Mouse (Mus musculus): ENCODE data around the gene Lmtk2.

The Lmtk2 gene

DNA sequence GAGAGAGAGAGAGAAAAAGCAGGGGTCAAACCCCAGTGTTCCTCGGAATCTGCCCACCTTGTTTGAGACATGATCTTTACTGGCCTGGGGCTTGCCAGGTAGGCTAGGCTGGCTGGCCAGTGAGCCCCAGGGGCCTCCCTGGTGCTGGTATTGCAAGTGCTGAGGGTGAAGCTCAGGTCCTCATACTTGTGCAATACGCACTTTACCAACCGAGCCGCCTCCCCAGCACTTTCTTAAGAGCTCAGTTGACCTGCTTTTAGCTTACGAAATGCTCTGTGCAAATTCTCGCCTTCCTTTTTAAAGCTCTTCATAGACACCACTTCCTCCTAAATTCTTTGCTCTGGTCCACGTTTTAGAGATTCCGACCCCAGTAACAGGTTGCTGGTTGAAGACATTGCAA lies 9.0 kb downstream of the Lmtk2 start:
- DNase-seq (ENCODE audit: low spot score in 2 of 2): no peak

DNA sequence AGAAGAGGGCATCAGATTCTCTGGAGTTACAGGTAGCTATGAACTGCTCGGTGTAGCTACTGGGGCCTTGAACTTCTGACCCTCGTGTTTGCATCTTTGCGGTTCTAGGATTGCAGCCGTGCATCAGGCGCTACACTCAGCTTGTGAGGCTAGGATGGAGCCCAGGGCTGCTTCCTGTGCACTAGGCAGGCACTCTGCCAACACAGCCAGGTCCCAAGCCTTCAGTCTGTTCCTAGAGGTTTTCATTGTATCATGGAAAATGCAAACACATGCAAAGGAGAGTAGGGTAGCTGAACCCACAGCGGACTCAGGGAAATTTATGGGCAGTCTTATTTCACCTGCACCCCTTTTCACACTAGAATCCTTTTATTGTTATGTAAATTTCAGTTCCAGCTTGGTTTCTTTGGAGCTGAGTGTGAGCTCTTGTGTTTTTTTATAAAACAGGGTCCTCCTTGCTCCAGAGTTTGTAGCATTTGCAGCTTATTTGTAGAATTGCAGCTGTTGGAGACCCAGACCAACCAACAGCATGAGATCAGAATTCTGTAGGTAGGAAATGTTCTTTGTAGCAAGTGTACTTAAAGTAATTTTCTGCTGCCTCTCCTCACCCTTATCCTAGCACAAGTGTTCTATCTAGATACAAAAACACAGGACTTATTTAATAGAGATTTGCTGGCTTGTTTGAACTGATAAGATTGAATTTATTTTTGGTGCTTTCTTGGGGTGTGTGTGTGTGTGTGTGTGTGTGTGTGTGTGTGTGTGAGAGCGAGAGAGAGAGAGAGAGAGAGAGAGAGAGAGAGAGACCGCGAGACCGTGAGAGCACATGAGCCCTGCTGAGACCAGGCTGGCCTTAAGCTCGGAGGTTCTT lies 12.6 kb downstream of the Lmtk2 start:
- no peak for DNase-seq (ENCODE audit: low spot score in 2 of 2)

DNA sequence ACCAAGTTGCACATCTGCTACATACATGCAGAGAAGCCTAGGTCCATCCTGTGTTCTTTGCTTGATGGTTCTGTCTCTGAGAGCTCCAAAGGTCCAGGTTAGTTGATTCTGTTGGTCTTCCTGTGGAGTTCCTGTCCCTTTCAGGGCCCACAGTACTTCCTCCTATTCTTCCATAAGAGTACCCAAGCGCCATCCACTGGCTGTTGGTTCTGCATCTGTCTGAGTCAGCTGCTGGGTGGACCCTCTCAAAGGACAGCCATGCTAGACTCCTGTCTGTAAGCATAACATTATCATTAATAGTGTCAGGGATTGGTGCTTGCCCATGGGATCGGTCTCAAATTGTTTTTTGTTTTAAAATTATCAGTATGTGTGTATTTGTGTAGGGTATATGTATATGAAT lies 13.8 kb downstream of the Lmtk2 start:
- no peak for DNase-seq (ENCODE audit: low spot score in 2 of 2)

DNA sequence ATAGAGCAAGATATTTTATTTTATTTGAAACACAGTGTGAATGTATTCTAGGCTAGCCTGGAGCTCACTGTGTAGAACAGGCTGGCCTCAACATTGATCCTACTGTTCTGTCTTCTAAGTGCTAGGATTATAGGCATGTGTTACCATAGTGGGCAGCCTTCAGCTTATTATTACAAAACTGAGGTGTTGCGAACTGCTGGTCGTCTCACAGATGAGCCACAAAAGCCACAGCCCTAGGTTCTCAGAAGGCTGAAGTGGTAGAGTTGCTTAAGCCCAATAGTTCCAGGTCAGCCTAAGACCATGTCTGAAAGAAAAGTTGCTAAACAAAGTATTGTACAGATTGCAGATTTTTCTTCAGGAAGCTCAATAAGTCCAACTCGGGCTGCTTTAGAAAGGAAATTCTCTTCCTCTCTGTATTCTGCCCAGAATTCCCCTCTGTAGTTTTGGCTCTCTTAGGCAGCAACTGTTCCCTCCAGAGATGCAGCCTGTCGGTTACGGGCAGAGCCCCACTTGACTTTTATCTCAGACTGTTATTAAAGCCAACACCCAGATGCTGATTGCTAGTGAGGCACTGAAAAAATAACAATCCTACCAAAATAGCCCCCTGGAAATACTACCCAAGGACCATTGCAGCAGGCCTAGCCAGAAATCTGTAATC lies 14.9 kb downstream of the Lmtk2 start:
- DNase-seq (ENCODE audit: low spot score in 2 of 2): no peak

DNA sequence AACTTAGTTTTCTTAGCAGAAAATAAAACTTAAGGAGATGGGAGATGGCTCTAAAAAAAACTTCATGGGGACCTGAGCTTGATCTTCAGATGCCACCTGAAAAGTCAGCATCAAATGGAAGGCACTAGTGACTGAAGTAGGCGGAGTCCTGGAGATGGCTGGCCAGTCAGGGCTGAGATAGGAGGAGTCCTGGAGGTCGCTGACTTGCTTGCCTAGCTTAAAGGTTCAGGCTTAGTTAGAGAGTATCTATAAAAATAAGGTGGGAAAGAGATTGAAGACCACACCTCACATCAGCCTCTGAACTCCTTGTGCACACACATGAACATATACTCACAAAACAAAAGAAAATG lies 15.4 kb downstream of the Lmtk2 start:
- DNase-seq (ENCODE audit: low spot score in 2 of 2): no peak

DNA sequence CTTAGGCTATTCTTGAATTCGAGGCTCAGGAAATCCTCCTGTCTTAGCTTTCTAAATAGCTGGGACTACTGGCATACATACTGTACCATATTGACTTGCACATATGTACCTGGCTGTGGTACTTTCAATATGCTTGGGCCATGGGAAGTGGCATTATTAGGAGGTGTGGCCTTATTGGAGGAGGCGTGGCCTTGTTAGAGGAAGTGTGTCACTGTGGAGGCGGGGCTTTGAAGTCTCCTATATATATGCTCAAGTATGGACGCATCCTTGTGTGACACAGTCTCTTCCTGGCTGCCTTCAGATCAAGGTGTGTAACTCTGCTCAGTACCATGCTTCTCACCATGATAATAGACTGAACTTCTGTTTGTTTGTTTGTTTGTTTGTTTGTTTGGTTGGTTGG lies 18.0 kb downstream of the Lmtk2 start:
- DNase-seq (ENCODE audit: low spot score in 2 of 2): no peak

DNA sequence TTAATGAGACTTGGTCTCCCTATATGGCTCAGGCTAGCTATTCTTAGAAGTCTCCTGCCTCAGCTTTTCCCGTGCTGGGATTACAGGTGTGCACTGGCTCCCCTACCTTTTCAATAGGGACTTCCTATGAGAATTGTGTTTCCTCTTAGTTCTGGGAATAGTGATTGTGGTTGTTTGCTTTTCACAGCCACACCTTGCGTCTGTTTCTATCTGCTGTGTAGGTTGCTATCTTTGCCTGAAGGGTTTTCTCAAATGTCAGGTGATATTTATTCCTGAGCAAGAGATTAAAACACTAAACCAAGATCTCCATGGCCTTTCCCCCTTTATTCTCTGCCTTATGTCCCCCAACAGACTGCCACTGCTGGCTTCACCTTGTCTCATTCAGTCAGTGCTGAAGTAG lies 19.1 kb downstream of the Lmtk2 start:
- DNase-seq (ENCODE audit: low spot score in 2 of 2): no peak

DNA sequence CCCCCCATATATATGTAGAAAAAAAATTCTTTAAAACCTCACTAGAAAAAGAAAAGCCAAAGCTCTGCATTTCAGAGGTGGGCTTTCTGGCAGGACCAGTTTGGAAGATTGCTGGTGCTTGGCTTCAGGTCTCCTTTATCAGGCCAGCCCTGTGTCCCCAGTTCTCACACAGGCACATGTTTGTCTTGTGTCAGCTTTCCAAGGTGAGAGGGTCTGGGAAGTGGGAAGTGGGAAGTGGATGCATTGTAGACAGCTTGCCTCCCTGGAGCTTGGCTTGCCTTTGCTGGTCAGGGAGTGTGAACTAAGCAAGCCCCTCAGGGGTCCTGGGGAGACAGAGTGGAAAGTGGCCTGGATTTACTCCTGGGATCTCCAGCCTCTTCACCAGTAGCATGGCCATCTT lies 21.3 kb downstream of the Lmtk2 start:
- no peak for DNase-seq (ENCODE audit: low spot score in 2 of 2)

DNA sequence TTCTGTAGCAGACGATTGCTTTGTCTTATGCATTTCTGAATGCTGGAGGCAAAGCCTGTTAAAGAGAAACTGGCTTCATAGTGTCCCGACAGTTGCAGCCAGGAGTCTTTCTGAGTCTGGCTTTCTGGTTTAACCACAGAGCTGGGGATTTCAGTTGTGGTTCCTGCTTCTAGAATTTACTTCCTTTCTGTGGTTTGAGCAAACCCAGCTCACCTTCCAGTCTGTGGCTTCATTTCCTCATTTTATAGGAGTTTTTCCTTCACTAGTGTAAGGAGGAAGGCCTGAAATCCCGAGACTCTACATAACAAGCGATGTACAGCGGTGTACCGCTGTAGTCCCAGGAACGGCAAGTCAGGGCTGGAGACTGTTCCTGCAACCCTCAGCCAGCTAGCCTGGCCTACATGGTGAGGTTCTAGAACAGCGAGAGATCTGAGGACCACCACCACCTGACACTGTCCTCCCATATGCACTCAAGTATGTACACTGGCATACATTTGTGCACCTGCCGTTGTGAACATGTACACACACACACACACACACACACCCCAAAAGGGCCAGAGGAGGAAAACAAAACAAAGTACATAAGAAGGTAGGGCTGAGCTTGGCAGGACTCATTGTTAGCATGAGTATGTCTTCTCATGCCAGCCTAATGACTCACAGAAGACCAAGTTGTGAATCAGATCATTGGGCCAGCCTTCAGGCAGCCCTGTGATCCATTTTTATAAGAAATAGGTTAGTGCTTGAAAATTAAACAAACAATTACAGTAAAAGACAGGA lies 25.9 kb downstream of the Lmtk2 start:
- DNase-seq (ENCODE audit: low spot score in 2 of 2): no peak

DNA sequence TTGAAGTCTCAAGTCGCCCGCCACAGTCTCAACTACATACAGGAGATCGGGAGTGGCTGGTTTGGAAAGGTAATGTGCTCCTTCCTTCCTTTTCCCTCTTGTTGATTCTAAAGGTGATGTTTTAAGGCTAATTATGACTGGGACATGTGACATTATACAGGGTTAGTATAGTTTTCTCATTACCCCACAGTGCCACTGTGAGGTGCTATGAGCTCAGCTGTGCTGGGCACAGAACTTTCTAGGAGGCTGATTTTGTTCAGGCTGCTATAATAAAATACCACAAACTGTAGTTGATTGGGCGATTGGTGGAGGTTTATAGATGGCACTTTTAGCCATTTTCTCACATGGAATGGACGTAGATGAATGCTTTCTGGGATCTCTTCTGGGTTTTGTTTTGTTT lies 43.3 kb downstream of the Lmtk2 start:
- no peak for DNase-seq (ENCODE audit: low spot score in 2 of 2)

DNA sequence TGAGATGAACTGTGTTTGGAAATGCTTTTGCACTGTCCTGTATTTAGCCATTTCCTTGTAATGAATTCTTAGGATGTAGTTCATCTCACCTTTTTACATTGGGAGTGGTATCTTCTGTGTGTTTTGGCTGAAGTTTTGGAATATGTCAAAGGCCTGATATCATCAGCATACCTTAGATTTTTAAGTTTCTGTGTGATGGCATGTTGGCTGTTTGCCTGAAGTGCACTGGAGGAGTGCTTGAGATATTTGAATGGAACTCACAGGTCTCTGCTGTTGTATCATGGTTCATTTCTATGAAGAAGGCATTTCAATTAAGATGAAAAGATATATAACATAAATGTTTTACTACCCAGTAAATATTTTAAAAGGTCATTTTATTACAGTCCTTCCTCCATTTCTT lies 46.7 kb downstream of the Lmtk2 start:
- DNase-seq (ENCODE audit: low spot score in 2 of 2): no peak

DNA sequence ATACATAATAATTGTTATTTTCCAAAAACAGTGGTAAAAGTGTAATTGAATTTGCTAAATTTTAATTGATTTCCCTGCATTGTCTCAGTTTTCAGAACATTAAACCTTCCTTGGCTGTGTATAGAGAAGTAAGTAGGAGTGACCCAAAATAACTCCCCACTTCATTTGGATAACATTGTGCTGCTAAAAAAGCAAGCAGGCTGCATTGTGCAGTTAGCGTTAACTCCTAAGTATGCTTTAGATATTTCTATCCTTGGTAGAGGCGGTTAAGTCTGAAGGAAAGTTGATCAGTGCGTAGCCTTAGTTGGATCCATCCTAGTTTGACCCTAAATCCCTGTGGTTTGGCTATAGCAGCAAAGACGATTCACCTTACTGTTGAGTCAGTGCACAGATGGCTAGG lies 49.3 kb downstream of the Lmtk2 start:
- no peak for DNase-seq (ENCODE audit: low spot score in 2 of 2)

DNA sequence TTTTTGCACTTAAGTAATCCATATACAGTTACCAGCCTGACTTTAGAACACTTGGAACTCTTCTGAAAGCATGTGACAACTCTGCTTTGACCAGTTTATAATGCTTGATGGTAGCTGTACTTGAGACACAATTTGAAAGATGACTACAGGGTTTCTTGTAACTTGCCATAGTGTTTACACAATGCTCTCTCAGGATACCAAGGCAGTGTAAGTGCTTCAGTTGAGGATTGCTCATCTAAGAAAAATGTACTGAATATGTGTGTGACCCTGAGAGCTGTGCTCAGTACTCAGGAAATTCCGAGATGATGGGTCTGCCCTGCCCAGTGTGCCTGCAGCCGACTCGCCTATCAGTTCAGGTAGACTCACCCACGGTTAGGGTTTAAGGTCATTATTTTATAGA lies 51.0 kb downstream of the Lmtk2 start:
- DNase-seq (ENCODE audit: low spot score in 2 of 2): no peak

DNA sequence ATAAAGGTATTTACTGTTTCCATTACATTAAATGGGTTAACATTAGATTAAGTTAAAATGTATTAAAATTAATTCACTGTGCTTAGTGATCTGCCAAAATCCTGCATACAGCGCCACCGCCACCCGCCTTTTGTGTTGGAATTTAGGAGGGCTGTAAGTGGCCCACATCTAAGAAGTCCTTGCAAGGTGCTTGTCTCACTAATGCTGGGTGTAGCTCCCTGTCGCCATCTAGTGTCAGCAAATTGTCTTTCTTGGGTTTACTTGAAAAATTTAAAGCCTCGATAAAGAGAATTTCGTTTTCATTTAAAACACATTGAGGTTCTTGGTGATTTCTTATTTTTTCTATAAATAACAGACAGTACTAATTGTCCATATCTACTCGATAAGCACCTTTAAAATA lies 54.3 kb downstream of the Lmtk2 start:
- DNase-seq (ENCODE audit: low spot score in 2 of 2): peak in 1 of 2 experiments; percentile 59

DNA sequence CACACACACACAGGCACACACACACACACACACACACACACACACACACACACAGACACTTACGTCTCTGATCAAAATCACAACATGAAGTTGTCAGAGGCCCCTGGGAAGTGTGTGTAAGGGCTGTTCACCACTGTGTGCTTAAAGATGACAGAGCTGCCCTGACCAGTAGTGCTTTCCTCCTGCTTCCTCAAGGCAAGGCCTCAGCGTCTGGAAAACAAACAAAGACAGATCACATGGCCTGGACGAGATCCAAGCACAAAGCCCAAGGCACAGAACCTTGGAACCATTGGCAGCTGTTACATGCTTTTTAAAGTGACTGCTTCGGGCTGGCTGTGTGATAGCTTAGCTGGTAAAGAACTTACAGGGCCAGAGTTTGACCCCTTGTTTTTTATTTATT lies 58.4 kb downstream of the Lmtk2 start:
- DNase-seq (ENCODE audit: low spot score in 2 of 2): no peak

DNA sequence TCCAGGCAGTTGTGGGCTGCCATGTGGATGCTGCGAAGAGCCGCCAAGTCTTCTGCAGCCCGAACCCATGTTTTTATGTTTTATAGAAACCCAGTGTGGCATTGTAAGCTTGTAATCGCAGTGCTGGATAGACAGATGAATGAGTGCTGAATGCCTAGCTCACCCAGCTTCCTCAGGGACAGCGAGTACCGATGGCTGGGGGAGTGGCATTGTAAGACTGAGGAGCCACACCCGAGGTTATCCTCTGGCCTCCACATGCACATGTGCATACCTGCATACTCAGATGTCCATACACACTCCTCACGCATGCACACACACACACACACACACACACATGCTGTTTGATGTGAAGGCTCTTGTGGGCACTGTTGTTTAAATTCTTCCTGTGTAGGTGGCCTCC lies 58.9 kb downstream of the Lmtk2 start:
- DNase-seq (ENCODE audit: low spot score in 2 of 2): no peak

DNA sequence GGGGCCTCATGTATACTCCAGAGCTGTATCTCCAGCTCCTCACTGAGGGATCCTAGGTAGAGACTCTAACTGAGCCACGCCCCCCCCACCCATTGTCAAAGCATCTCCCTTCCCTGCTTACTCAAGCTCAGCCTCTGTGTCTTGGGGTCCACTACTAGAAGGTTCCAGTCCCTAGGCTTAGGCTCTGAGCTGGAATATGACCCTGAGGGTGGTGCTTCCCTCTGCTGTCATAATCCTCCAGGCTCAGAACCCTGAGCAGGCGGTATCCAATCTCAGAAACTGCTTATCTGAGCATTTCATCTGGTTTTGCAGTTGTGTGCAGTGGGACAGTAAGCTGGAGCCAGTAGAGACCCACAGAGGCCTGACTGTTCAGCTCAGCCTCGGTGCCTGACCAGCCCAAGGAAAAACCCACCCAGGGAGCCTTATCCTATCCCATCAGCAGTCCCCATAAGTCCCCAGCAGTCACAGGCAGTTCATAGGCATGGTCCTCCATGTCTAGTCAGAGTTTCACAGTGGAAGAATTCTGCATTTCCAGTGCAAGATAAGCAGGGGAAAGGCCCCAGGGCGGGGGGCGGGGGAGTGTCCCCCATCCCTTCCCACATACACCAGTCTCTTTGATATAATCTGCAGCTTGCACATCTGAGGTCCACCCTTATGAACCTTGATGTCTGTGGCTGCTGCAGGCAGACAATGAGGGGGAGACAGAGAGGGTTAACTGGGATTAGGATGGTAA lies 62.0 kb downstream of the Lmtk2 start:
- DNase-seq (ENCODE audit: low spot score in 2 of 2): no peak

DNA sequence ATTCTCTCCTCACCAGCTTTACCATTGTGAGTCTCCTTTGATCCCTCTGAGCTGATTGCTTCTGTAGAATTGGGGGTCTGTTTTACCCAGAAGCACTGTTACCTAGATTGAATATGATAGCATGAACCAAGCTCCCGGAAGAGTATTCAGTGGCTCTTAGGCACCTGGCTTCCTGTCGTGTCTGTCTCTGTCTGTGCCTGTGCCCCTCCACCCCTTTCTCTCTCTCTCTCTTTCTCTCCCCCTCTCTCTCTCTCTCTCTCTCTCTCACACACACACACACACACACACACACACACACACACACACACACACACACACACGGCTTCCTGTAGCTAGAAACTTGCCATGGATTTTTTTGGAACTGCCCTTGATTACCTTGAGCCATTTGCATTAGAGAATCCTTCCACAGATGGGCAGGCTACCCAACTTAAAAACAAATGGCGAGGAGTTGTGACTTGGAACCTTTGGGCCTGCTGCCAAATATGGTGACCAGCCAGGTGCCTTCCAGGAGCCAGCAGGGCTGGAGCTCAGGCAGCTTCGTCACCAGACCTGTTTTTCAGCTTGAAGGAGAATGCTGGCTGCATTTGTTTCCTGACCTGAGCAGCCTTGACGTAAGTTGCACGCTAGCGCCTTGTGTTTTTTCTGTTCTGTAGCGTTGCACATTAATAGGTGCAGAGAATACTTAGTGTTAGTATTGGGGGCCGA lies 62.7 kb downstream of the Lmtk2 start:
- no peak for DNase-seq (ENCODE audit: low spot score in 2 of 2)

DNA sequence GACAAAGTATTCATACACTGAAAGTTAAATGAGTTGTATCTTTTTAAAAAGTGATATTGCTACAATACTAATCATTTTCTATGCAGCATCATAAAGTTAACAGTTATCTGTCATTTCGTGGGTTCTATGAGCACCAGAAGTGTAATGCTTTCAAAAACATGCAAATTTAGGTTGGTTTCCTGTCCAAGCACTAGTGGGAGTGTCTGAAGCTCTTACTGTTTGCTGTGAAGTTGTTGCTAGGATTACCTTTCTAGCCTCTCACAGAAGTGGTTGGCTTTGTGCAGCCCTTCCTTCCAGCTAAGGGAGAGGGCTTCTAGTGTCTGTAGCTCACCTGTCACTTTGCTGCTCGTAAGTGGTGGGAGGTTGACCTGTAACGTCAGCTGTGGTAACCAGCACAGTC lies 65.5 kb downstream of the Lmtk2 start:
- DNase-seq (ENCODE audit: low spot score in 2 of 2): no peak

DNA sequence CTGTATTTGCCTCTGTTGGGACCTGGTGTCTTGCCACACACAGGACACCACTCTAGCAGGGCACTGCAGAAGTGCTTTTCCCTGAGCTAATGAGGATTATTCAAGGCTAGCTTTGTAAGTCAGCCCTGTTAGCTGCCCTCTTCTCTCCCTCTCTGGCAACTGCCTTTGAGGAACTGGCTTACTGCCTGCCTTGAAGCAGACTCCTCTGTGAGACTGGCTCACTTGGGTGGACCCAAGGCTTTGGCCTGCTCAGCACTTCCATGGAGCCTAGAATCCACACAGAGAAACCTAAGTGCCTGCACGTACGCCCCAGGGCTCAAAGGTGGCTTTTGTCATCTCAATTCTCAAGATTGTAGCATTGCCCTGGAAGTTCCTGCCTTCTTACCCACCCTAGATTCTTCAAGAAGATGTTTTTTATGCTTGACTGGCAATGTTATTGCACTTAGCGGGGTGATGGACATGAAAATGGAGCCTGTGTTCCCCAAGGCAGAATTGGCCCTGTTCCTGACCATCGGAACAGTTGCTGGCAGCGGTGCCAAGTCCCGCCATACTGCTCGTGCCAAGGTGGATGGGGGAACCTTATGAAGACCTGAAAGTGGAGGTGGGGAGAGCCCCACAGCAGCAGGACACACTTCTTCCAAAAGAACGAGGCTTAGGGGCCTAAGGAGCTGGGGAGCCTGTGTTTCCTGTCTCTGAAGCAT lies 69.2 kb downstream of the Lmtk2 start:
- no peak for DNase-seq (ENCODE audit: low spot score in 2 of 2)

DNA sequence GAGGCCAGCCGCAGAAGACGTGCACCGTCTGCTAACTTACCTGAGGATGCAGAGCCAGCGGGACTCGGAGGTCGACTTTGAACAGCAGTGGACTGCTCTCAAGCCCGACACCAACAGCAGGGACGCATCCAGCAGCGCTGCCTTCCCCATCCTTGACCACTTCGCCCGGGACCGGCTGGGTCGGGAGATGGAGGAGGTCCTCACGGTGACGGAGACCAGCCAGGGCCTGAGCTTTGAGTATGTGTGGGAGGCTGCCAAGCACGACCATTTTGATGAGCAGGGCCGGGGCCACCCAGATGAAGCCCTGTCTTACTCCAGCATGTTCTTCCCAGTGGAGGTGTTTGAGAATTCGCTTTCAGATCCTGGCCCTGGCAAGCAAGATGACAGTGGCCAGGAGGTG lies 73.4 kb downstream of the Lmtk2 start:
- no peak for DNase-seq (ENCODE audit: low spot score in 2 of 2)
